In the genomic region with DNA sequence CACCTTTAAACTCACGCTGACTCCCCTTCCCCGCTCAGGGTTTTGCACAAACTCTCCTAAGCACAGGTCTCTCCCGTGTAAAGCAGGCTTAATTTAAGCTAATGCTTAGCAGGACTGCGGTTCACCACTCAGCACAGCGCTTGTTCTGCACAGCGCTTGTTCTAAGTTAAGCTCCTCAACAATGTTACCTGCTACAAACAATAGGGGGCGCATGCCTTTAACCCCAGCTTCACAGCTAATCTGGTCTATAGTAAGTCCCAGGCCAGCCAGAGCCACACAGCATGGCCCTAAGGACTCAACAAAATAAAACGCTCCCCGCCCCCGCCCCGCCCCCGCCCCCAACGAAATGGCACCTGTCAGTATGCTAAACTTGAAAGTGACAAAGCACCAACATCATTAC, we compare ENCODE assay signal across 31 mouse cellular contexts. TPM values are rescaled to one million over a fixed set of nuclear protein-coding genes. Genes with fewer than 3 reads are reported as not detected.
"Had no signal": no experiment of that assay in that cellular context is flagged by ENCODE, and none has a peak within 500 bp of the region (broad histone marks: within the 10 kb centered on the region; RNA-seq: fewer than 3 reads in every experiment).

No protein-coding gene starts in this region.

RNA-seq across cellular contexts. Expression of a gene that starts 5.1 kb away (rescaled TPM):
- total RNA-seq: monocyte, adult 5-6 weeks had no signal
- polyA plus RNA-seq: macrophage had no signal

RNA-seq across cellular contexts. Expression of a gene that starts 26.9 kb away (rescaled TPM):
- total RNA-seq: left cerebral cortex, adult 18-20 months; left cerebral cortex, adult 2 months; left cerebral cortex, adult 8-10 months; left cerebral cortex, postnatal 10 days; left cerebral cortex, postnatal 14 days; left cerebral cortex, postnatal 25 days; left cerebral cortex, postnatal 36 days; left cerebral cortex, postnatal 4 days; liver, adult 2 months; midbrain, postnatal 0 days; monocyte, adult 5-6 weeks had no signal
- polyA plus RNA-seq: limb, embryonic 10.5 days; limb, embryonic 11.5 days; limb, embryonic 12.5 days; limb, embryonic 13.5 days; liver, adult 2 months; liver, embryonic 11.5 days; liver, embryonic 12.5 days; liver, embryonic 14.5 days; liver, embryonic 16.5 days; liver, postnatal 0 days; lung, adult 2 months; lung, embryonic 14.5 days; lung, embryonic 15.5 days; lung, embryonic 16.5 days; lung, postnatal 0 days; macrophage; midbrain, embryonic 10.5 days; myocyte; neural tube, embryonic 11.5 days; neural tube, embryonic 12.5 days; neural tube, embryonic 13.5 days had no signal
